Mouse (Mus musculus) neural tube, embryonic 10.5 days (tissue): Measurements from ENCODE around the gene Pros1.
A peak's percentile ranks its signal among the peaks of the same experiment; 100 is the strongest.

Experiments
- DNase-seq: peaks from one replicate; pipeline ENCODE4 v3.0.0-alpha.2; 2017; ENCODE audit warnings: low spot score; ENCODE audit errors: extremely low spot score

Gene Pros1

DNA sequence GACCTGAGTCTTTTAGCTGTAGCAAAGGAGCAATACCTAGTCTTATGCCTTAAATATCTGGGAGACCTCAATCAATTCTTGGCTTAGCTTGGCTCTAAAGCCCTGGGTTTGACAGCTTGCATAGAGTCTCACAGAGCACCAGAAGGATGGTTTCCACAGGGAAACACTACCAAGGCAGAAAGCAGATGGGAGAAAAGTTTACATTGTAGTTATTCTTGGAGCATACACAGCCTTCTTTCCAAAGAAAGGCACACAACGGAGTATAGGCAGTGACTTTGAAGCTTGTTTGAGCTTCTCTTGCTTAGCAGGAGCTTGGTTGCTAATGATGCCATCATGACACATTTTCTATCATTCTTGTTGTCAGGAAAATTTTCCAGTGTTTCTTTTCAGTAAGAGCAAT is 6.0 kb downstream of the Pros1 start:
- DNase-seq: no peak

DNA sequence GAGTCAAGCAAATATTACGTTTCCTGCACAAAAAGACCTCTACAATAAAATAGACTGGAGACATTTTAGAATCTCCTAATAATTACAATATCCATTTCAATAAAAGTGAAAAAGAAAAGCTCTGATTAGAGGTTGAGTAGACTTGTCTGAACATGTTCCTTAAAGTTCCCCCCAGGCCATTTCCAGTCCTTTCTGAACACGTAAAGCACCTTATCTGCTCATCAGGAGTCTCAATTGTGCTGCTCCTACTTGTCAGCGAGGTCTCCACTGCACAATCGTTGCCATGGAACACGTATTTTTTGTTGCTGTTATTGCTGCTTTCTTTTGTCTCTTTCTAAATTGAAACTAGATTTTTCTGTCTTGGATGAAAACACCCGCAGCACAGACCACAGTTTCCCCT is 7.3 kb downstream of the Pros1 start:
- no peak for DNase-seq

DNA sequence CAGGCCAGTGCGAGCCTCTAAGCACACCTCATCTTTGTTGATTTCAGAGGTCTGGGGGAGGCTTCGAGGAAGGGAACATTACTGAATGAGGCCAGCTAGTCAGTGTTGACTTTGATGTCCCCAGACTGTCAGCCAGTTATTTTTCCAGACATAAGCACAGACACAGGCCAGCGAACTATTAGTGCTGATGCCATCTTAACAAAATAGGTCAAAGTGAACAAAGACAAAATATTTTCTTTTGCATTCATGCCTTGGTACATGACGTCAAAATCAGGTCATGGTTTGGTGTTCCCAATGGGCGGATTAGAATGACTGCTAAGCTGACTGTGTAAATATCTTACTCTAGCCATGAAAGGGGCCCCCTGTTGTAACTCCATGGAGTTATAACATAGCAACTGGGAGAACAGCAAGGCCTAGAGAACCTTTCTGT is 18.6 kb downstream of the Pros1 start:
- no peak for DNase-seq

DNA sequence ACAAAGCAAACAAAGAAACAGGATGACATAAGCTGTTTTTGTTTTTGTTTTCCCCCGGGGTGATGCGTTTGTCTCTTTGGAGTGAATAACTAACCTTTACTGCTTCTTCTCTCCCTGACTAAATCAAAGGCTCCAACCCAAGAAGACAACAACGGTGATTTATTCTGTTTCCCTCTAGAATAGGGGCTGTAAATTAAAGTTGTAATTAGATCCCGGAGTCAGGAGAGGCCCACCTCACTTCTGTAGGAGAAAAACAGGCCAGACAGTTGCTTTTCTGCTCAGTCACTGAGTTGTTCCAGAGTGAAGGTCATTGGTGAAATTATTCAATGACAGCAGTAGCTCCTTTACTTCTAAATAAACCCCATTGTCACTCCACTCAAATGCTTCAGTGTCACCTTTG is 19.1 kb downstream of the Pros1 start:
- DNase-seq: no peak

DNA sequence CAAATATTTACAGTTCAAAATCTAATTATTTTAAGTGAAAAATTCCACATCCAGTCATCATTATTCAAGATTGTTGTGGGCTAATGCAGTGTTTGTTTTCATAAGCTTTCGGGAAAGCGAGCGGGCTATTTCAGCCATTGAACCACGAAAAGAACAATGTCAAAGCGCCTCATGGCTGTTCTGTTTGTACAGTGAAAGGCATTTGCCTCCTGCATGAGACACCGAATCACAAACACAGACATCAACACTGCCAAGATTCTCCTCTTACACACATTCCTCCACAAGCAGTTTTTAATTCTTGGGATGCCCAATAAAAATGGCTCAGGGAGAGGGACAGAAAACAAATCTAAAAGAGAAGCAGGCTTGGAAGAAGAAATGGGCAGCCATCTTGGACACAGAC is 20.0 kb downstream of the Pros1 start:
- no peak for DNase-seq

DNA sequence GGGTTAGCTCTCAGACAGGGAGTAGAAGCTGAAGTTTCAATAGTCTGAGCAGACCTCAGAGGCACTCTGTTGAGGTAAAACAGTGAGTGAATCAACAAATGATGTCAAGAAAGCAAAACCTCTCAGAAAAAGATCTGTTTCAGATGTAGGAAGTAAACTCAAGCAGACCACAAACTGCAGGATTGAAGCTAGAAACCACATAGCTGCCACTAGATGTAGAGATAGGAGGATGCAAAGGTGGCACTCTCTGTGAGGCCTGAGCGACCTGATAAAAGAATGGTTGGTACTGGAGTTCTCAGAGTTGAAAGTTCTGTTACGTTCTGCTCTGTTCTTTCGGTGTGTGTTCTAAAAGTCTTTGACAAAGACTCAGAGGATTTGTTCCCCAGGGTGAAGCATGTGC is 41.7 kb downstream of the Pros1 start:
- no peak for DNase-seq

DNA sequence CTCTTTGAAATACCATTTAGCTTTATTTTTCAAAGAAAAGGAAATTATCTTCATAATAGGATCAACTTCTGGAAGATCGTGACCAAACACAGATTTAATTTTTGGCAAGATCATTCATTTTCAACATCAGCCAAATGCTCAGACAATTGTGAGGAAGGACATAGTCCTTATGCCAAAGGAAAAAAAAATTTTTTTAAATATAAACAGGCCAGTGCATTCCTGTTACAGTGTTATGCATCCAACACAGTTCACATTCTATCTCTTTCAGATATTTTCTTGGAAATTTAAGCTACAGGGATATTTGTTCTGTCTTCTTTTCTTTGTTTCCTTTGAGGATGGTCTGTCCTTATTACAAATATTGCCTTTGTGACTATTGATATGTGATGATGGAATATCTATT is 57.3 kb downstream of the Pros1 start:
- DNase-seq: no peak

DNA sequence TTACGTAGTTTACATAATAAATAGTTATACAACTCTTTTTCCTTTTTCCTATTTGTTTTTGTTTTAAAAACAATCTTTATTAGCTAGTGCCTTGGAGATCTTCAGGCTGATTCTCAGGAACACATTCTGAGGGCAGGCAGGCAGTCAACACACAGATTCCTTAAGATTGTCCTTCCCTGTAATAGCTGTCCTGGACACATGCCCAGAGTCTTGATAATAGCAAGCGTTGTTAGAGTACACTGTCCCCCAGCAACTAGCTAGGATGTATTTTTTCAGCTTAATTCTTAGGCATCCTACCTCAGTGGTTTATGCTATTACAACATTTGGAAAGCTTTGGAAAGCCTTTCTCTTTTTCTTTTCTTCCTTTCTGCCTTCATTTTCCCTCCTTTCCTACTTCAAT is 58.1 kb downstream of the Pros1 start:
- no peak for DNase-seq

DNA sequence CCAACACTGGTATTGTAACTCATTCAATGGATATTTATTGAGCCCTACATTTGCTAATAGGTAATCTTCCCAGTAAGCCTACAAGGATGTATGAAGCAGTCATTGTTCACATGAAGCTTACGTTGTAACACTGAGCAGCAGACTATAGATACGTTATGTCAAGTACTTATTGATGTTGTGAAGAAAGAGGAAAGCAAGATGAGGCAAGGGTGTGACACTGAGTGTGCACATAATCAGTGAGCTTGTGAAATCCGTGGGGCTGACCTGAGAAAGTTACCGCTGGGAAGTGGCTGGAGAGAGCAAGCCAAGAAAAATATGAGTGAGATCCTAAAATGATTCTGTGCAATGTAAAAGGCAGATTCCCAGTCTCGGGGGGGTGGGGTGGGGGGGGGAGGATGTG is 61.4 kb downstream of the Pros1 start:
- DNase-seq: no peak

DNA sequence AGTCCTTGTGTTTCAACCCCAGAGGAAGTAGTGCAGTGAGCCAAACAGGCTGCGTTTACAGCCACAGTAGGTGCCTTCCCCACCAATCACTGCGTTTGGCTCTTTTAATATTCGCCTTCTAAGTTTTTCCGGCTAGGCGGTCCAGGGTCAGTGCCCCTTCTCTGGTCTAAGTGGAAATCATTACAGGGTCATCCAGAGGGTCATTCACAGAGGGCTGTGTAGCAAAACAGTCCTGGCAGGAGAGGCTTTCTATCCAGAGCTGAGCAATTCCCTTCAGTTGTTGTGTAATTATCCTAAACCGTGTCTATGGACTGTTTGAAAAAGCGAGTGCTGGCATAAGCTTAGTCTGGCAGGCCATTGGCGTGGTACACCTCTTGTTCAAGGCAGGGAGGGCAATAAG is 68.1 kb downstream of the Pros1 start:
- DNase-seq: peak; percentile 16

DNA sequence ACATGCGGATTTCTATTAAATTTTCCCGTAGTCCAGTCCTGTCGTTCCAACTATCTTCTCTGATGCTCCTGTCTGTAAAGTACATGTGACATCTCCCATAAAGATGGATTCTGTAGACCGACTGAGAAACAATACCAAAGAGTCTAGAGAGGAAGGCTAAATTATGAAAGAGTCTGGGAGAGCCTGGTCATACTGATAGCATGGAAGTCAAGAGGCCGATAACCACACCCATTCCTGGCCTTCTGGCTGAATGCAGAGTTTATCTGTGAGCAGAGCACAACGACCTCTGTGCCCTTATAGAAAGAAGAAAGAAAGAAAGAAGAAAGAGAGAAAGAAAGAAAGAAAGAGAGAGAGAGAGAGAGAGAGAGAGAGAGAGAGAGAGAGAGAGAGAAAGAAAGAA is 77.2 kb downstream of the Pros1 start:
- DNase-seq: no peak

DNA sequence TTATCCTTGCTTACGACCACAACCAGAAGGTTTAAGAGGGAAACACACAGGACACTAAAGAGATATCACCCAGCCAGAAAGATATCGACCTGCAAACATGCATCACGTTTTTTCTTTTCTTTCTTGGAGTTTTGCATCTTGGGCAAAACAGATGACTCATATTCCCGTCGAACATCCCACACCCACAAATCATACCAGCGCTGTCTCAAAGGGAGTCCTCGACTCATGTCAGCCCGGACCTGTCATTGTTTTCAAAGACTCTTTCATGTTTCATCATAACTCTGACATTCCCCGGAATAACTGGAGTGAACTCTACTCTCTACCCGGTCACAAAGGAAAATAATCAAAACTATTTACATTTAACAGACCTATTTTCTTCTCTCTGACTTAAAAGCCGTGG is 82.2 kb downstream of the Pros1 start:
- no peak for DNase-seq

DNA sequence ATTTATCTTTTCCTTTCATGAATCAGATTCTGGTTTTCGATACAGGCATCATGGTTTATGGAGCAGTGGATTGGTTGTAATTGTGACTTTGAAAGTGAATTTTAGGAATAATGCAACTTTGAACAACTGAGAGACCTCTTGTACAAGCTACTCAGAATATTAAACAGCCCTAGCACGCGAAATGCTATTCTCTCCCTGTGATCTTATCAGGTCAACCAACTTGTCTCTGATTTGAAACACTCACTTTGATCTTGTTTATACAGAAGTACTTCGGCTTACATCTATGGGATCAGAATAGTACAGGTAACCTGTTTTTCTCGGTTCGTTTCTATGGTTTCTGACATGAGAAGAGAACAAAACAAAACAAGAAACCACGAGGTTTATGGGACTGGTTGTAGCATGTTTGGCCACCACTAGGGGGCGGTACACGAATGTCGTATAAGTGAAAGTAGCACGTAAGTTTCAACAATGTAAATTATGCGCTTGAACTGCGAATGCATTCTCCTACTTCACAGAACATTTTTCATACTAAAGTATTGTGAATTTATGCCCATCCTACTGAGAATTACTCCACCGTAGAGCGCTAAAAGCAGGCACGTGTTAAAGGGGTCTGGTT is 86.4 kb downstream of the Pros1 start:
- peak; percentile 82 for DNase-seq

DNA sequence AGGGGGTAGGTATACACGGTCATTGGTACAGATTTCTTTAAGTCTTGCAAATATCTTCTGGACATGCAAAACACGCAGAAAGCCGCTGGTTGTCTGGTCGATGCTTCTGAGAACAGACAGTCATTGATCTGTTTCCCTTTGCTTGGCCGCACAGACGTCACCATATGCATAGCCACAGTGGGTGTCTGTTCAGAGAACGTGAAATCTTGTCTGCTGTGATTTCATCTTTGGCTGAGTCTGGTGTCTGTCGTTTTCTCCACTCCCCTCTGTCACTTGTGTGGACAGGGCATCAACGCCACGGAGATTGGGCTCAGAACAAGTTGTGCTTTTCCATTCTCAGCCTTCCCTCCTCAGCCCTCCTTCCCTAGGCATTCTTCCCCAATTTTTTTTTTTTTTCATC is 87.7 kb downstream of the Pros1 start:
- no peak for DNase-seq

DNA sequence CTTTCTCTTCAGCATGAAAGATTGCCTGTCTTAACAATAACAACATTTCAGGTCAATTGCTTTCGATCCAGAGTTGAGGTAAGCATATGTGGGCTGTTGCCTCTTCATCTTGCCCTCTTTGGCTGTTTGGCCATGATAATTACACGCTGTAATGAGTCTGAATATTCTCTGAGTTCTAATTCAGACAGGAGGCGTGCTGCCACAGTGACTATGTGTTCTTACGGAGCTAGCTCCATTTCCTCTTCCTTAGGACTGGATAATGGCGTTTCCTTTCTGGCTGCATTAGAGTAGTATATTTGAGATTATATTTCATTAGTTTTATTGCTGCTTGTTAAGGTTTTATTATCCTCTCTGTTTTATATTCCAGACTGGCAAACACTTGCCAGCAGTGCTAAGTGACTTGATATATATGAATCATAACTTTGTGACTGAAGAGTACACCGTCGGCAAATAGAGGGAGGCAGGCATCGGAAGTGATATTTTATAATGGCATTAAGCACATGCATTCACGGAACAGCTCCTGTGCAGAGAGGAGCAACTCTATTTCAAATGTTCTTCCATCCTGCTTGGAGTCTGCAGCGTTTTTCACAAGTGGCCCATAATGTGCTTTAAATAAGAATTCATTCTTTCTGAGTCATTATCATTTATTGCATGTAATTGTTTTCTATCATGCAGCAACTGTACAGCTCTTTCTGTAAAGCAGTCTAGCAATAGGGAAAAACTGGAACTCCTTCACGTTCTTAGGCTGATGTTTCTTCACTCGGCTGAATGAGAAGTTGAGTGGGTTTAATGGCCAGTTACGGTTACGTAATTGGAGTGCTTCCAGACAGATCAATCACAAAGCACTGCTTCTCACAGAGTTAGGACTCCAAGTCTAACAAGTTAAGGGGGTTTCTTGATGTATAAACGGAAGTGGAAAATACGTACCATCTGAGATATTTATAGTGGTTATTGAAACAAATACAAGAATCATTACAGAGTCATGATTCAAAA is 88.6 kb downstream of the Pros1 start:
- DNase-seq: no peak

DNA sequence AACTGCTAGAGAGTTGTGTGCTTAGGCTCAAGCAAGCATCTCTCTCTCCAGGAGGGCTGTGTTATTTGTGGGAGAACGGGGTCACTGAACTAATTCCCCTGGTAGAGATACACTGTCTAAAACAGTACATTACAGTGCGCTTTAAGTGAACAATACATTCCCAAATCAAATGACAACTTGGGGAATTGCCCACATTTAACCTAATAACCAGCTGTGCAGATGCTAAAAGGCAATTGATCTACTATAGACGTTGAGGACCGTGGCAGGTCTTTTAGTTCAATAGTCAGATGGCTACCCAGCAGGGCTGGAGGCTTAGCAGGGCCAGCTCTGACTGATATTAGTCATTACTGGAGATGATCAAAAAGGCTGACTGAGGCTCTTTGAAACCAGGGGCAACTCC is 104.4 kb downstream of the Pros1 start:
- no peak for DNase-seq

DNA sequence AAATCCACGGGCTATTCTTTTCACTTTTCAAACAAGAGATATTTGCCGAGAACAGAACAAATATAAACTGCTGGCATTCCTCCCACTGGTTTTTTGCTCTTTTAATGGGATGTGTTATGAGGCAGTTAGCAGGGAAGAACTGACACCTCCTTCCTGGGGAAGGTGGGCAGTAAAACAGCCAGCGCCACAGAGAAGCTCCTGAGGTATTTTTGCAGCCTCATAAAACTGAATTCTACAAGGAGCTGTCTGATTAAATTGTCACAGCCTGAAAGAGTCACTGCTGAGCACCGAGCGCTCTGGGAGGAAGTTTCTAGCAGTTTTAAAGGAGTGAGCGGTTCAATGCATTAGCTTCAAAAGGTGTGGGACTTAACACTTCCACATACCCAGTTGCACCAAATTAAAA is 110.3 kb downstream of the Pros1 start:
- DNase-seq: no peak

DNA sequence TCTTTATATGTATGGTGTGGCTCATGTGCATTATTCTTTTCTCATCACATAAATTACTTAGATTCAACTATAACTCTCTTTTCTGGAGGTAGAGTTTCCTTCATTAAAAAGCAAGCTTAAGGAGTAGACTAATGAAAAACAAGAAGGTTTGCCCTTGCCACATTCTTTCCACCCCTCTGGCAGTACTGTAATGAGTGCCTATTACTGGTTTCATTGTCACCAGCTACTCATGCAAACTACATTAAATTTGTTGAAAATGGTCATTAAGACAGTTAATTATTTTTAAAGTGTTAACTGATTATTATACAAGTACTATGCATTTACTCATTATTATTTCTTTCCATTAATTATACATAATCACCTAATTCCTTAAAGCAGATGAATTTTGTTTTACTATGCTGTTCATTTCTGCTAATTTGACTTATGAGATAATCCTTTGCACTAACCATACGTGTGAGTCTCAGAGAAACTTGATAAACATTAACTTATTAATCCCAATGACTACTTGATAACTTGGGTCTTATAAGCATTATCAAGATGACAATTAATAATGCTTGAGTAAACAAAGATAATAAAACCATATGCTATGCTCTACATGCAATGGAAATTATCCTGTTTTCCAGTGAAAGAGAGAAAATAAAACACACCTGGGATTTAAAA is 117.7 kb downstream of the Pros1 start:
- no peak for DNase-seq

DNA sequence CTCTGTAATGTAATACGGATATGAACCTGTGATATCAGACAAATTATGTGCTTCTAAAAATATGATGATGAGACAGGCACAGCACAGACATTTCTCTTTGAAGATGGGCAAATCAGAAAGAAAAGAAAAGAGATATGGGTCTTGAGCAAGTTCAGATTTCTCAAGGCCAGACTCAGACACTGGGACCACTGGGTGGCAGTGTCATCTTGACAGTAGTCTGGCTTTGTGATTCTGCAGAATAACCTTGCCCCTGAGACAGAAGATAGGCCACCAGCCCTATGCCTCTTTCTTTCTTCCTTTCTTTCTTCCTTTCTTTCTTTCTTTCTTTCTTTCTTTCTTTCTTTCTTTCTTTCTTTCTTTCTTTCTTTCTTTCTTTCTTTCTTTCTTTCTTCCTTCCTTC is 120.8 kb downstream of the Pros1 start:
- no peak for DNase-seq
